Mouse (Mus musculus): Measurements from ENCODE around the gene Elmo1.

- TF ChIP-seq GATA1 (IDR thresholded peaks at IDR 0.05; ENCODE audit: low read depth, low read length) (no peak), EP300 (IDR thresholded peaks at IDR 0.05; ENCODE audit: low read depth in 1 of 2, low read length in 2 of 2) (no peak), POLR2A (IDR thresholded peaks at IDR 0.05; ENCODE audit: control insufficient read depth in 1 of 2, insufficient read depth in 1 of 2, low read depth in 1 of 2, low read length in 2 of 2, poor library complexity in 1 of 2) (no peak), ZC3H11A (IDR thresholded peaks at IDR 0.05; ENCODE audit: low read depth, low read length) (no peak), CHD2 (IDR thresholded peaks at IDR 0.05; ENCODE audit: low read length) (no peak), RCOR1 (IDR thresholded peaks at IDR 0.05; ENCODE audit: low read depth, low read length) (no peak), POLR2AphosphoS2 (IDR thresholded peaks at IDR 0.05; ENCODE audit: low read length) (no peak), ZKSCAN1 (IDR thresholded peaks at IDR 0.05; ENCODE audit: low read depth, low read length) (no peak), UBTF (IDR thresholded peaks at IDR 0.05; ENCODE audit: borderline replicate concordance, insufficient read depth, low read depth, low read length) (no peak), CTCF (IDR thresholded peaks at IDR 0.05 in 2 of 3, conservative IDR thresholded peaks at IDR 0.05 in 1 of 3; ENCODE audit: control insufficient read depth in 1 of 3, insufficient read depth in 1 of 3, low read depth in 2 of 3, low read length in 3 of 3, poor library complexity in 1 of 3, severe bottlenecking in 1 of 3) (no peak), MEF2A (IDR thresholded peaks at IDR 0.05; ENCODE audit: extremely low read depth, insufficient replicate concordance, low read depth, low read length, poor library complexity, severe bottlenecking) (no peak), SMC3 (IDR thresholded peaks at IDR 0.05; ENCODE audit: low read depth, low read length) (no peak), BHLHE40 (IDR thresholded peaks at IDR 0.05; ENCODE audit: borderline replicate concordance, low read depth, low read length) (no peak)
Measured at GRCm38 (mm10) chr13:20238146-20238545, 147.8 kb downstream of the Elmo1 start.
